Mouse (Mus musculus): ENCODE results near the gene Iqschfp.

Iqschfp gene

DNA sequence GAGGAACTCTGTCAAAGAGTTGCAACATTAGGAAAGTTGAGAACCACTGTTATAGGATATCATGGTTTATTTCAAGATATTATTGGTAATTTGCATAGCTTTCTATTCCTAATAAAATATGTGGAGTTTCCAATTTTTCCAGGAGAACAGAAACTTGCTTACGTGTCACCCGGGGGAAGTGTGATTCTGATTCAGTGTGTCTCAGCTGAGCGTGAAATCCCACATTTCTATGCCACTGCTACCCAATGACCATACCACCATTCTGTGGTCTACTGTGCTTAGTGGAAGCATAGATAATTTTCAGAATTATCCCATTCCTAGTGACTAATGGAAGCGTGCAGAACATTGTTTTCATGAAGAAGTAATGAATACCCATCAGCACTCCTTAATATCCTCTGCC, 704.9 kb downstream of the Iqschfp start:
- in situ Hi-C loops (cut with MboI), result no loop called here

DNA sequence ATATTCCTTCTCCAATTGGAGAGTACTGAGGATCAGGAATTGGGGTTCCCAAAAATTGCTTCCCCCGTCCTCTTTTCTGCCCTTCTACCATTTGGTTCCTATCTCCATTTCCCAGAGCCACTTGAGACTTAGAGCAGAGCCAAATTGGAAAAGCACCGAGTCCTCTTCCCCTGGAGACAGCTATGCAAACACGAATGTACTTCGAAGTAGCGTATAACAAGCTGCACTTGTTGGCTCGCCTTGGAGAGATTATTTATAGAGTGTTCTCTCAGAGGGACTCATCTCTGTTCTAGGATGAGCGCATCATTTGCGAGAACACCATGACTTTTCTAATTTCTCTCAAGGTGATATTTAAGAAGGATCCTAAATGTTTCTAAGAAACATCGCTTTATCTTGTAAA, 710.9 kb downstream of the Iqschfp start:
- in situ Hi-C loops (cut with MboI), result no loop called here

DNA sequence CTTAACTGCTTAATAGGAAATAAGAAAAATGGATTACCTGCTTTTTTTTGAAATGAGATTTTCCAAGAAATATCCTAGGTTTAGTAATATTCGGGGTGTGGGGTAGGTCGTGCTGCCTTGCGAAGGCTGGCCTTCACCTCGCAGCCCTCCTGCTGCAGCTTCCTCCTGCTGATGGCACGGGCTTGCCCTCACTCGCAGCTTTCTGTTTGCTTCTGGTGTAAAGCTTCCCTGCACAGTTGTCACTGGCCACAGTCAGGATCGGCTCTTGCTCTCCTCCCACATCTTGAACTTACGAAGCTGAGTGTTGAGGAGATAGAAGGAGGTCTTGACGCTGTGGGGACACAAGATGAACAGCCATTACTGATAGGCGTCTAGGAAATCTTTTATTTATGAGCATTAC, 712.4 kb downstream of the Iqschfp start:
- in situ Hi-C loops (cut with MboI), result no loop called here

DNA sequence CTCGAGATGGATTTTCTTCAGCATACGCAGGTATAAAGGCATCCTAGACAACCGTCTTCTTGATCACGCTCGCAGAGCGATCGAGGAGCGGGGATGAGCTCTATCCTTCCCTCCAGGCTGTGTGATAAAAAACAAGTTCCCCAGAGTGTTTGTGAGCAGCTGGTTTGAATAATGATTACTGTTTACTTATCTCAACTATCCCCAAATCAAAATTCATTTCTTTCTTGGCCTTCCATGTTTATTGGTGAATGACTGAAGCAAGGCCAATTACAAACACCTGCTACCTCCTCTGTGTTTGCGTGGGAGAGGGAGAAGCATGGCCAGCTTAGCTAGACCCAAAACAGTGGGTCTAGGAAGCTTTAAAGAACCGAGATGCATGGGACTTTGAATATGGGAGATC, 712.9 kb downstream of the Iqschfp start:
- in situ Hi-C loops (cut with MboI), result no loop called here

DNA sequence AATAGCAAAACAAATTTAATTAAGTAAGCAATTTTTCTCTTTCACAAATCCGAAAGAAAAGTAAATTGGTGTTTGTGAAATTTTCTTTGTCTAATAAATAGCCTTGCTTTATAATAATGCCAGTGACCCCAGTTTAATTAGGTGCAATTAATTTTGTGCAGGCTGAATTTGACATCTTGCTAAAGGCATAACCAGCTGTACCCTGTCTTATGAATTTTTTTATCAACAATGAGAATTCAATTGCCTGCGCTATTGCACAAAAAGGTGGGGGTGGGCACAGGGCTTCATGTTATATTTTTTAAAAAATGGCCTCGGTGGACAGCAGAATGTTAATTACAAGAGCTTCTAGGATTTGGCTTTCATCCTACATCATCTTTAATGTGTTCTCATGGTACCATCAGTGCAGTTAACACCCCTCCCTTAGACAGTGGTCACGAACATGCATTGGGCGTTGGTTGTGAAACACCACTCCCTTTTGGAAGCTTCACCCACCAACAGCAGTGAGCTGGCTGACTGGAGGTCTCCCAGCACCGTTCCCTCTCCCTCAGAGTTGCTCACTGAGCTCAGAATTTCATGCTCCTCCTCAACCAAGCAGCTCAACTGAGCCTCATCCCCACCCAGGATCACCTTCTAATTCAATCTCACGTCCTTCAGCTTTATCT, 714.0 kb downstream of the Iqschfp start:
- in situ Hi-C loops (cut with MboI), result no loop called here

DNA sequence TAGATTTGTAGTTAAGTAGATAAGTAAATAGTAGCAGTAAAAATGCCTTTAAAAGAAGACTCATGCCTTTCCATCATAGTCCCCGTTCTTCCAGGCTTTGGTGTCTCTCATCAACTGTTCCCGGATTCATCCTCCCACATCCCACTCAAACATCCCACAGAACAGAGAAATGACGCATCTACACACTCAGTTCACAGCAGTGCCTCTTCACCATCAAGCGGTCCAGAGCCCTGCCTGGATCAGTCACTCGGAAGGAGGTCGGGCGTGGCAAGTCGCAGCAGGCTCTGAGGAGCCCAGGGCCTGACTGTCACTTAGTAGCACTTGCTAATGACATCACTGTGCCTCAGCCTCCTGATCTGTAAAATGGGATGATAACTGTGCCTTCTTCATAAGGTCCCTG, 714.7 kb downstream of the Iqschfp start:
- in situ Hi-C loops (cut with MboI), result no loop called here

DNA sequence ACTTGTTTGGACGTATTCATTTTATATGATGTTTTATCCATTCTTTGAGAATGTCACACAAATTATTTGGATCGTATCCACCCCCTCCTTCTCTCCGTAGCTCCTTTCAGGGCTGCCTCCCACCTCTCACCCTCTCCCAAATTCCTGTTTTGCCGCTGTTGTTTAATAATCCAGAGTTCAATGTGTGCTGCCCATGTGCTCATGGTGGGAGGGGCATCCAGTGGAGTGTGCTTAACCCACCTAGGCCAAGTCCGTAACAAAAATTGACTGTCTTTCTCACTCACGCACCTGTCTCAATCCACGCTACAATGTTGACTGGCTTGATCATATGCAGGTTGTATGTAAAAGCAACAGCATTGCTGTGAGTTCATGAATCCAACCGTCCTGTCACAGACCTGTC, 715.3 kb downstream of the Iqschfp start:
- in situ Hi-C loops (cut with MboI), result no loop called here

DNA sequence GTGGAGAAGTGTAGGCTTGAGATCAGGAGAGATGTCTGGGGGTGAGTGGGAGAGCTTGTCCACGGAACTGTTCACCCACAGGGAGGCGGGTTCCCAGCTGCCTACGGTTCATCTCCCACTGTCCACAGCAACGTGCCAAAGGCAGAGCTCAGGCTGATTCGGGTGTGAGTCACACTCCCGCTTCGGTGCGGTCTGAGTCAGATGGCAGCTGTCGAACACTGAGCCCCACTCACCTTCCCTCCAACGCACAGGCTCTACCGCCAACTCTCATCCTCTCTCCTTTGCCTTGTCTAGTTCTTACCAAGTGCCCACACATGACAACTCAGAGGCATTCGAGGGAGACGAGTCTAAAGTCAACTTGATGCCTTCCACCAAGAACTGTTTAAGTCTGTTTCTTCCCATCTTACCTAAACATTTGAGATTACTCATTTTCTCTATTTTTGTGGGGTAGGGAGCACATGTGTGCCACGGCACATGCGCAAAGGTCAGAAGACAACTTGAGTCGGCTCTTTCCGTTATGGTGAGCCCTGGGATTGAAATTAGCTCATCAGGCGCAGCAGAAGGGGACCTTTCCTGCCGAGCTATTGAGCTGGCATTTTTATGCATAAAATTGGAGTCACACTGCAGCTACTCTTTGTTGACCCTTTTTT, 716.9 kb downstream of the Iqschfp start:
- in situ Hi-C loops (cut with MboI), result no loop called here

DNA sequence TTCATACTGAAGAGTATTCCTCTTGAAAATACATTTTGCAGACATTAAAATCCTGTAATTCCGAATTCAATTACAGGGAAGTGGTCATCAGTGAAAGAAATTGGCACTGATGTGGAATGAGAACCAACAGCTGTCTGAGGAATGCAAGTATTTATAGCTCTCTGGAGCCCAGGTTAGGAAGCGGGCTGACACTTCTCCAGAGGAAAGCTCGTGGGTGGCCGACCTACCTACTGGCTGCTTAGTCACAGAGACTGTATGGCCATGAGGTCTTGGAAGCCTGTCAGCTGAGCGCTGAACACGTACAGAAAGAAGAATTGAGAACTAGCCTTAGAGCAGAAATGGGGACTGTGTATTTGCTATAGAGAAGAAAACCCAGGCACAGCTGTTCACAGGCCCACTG, 718.0 kb downstream of the Iqschfp start:
- in situ Hi-C loops (cut with MboI), result loop anchor here (10.0 kb wide), 1 partner anchor 345 kb away; no protein-coding TSS in a partner anchor

DNA sequence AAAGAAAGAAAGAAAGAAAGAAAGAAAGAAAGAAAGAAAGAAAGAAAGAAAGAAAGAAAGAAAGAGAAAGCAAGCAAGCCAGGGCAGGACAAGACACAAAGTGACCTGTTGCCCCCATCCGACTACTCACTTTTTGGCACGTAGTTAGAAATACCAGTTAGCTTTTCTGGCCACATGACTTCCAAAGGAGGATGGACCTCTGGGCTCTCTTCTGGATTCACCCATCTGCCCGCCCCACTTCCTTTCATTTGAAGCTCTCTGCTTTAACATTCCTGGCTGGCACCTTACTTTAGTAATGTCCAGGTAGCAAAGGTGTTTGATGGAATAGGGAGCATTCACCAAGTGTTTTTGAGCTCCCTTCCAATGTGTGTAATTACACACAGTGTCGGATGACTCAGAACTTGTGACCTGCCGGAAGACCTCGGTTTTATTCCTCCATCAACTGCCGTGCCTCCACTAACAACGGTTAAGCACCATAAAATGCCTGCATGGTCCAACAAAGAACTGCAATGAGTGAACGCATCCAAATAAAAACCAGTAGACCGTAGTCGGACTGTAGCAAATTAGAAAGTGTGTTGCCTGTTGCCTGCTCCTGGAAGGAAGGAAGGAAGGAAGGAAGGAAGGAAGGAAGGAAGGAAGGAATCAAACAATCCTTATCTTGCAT, 718.7 kb downstream of the Iqschfp start:
- in situ Hi-C loops (cut with MboI), result loop anchor here (10.0 kb wide), 1 partner anchor 344 kb away; no protein-coding TSS in a partner anchor

DNA sequence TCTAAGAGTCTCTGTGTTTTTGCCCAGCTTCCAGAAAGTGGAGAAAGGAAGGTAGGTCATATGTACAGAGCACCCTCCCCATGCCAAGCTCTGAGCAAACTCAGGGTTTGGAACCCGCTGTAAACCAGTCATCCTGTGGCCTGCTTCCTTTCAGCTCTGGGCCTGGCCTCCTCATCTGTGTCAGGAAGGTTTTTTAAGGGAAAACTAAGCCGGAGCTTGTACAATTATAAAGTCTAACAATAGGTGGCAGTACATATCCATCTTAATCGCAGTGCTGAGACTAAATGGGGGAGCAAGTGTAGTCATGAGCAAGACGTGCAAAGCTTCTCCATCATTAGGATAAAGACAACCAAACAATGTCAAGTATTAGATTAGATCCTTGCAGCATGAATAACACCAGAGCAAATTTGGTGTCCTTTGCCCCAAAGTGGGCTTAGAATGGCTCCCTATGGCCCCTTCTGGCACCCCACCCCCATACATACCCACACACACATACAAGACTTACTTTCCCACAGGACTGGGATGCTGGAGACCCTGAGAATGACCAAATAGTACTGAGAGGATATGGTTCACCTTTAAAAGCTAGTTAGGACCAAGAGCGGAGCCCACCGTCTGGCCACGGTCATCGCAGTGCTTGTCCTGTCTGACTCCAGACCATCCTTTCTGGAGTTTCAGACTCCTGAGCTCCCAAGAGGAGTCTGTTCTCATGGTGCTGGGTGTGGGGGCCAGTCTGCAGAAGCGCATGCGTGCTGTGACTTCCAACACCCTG, 723.2 kb downstream of the Iqschfp start:
- in situ Hi-C loops (cut with MboI), result loop anchor here (5.0 to 10.0 kb wide), 2 partner anchors 92 to 340 kb away; no protein-coding TSS in a partner anchor

DNA sequence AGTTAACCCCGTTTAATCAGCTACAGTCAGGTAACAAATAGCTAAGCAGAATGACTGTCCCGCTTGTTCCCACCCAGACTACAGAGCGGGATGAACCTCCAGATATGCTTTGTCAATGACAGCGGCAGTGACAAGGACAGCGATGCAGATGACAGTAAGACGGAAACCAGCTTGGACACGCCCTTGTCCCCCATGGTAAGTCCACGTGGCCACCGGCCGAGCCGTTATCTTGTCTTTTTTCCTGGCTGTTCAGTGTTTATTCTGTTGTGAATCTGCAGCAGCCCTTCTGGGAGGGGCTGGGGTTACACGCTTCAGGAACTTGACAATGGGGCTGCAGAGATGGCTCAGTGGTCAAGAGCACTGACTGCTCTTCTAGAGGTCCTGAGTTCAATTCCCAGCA, 724.3 kb downstream of the Iqschfp start:
- in situ Hi-C loops (cut with MboI), result loop anchor here (5.0 to 10.0 kb wide), 2 partner anchors 91 to 338 kb away; no protein-coding TSS in a partner anchor

DNA sequence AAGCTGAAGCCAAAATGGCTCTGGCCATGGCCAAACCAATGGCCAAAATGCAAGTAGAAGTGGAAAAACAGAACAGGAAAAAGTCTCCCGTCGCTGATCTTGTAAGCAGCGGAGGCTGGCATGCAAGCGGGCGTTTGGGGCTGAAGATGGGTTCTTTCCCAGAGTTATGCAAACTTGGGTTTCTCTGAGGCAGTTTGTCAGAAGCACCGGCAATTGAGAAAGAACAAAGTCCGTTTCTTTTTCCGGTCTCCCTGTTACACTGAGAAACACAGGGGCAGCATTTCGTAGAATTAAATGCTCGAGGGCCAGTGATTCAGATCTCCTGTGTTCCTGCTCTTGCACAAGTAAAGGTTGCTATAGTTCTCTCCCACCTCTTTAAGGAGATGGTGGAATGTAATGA, 725.7 kb downstream of the Iqschfp start:
- in situ Hi-C loops (cut with MboI), result loop anchor here (5.0 to 10.0 kb wide), 2 partner anchors 90 to 337 kb away; no protein-coding TSS in a partner anchor

DNA sequence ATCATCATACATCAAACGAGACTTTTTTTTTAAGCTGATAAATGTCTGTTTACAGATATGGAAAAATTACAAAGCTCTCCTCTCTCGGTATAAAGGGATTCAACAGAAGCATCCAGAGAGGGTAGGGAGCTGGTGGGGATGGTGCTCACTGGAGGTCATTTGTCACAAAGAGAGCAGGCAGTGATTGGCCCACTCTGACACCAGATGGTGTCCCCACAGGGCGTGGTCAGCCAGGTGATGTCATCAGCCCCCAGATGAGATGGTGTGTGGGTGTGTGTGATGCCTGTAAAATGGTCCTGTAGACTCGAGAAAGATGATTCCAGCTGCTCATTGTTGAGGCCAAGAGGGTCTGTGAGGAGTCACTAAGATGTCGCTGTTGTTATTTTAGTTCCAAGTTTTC, 727.1 kb downstream of the Iqschfp start:
- in situ Hi-C loops (cut with MboI), result loop anchor here (5.0 to 10.0 kb wide), 2 partner anchors 88 to 336 kb away; no protein-coding TSS in a partner anchor

DNA sequence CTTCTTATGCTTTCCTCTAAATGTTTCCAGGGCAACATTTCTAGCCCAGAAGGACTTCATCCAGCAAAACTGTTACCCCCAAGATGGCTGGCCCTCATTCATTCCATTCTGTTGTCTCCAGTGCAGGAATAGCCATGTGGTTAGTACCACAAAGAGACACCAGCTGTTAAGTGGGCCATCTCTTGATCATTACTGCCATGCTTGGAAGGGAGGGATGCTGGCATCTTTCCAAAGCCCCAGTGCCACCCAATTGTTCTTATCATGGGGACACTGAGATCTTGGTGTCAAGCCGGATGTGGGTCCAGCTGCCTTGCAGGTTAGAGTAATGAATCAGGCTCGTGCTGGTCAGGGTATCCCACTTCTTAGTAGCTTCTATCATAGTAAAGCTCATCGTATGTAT, 729.9 kb downstream of the Iqschfp start:
- in situ Hi-C loops (cut with MboI), result no loop called here

DNA sequence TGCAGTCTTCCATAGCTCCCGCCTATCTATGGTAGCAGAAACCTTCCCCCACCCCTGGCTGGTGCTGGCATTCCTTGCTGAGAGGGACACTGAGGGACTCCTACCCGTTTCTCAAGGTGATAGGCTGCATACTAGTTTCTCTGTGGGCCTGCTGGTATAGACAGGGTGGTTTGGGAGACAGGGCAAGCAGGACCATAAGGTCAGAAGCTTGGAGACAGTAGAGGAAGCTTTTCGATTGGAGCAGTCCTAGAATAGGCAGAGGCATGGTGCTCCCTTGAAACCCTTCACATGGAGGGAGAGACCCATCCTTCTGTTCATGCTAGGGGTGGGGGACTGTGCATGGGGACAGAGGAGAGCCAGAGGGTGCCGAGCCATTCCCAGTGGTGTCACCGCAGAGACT, 731.0 kb downstream of the Iqschfp start:
- in situ Hi-C loops (cut with MboI), result no loop called here

DNA sequence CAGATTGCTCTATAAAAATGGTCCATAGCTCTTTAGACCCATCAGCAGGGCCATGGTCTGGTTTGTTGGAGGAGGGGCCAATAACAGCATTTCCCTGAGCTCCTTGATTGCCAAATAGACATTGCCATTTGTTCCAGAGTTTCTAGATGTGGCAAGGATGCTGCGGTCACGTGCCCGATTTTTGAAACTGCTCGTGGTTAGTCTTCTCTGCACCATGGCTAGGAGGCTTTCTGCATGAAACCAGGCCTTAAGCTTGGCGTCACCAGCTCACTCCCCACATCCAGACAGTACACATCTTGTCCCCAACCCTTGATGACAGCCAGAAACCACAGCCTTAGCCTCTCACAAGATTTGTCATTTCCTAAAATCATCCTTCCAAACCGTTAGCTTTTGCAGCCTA, 732.4 kb downstream of the Iqschfp start:
- in situ Hi-C loops (cut with MboI), result no loop called here

DNA sequence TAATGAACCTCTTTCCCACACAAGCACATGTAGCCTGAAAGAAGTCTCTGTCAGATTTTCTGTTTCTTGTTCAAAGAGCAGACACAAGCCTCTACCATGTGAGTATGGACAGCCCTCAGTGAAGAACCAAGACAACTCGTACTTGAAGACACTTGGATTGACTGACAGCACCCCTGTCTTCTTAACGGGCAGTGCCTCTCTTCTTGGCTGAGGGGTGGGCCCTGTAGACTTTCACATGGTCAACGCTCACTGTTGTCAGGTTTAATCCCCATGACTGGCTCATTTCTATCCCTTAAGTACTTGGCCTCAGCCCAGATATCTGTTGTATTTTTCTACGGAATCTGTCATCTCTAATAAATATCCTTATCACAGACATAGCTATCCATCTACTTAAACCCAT, 738.2 kb downstream of the Iqschfp start:
- in situ Hi-C loops (cut with MboI), result loop anchor here (5.0 kb wide), 1 partner anchor 62 kb away; the partner anchor contains the start of gene Il12a

DNA sequence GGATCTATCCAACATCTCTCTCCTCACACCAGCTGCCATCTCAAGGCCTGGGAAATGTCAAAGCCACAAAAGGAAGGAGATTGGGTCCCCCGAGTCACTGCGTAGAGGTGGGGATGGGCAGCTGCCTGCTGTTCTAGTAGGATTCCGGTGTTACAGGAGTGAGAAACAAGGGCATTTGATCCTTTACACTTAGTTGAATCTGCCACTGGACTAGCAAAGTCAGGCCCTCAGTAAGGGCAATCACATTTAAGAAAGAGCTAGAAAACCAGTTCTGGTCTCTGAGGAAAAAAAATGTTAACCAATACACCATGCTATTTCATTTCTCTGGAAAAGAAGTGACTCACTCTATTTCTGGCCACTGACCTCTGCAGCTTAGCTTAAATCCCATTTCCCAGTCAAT, 738.8 kb downstream of the Iqschfp start:
- in situ Hi-C loops (cut with MboI), result loop anchor here (5.0 kb wide), 1 partner anchor 61 kb away; the partner anchor contains the start of gene Il12a

DNA sequence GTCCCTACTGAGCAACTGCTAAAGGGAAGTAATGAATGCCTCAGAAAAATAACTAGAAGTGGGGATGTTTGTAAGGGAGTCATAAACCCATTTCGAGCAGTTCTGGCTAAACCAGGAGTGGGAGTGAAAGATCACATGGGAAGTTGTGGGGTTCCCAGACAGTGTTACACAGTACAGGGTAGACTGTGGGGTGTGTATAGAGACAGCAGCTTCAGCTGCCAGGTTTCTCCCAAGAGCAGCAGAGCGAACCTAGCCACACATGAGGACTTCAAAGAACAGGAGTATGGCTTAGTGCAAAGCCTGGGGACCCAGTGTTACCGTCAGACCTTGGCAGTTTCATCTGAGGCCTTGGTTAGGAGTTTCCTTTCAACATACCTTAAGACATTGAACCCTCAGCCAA, 740.7 kb downstream of the Iqschfp start:
- in situ Hi-C loops (cut with MboI), result loop anchor here (5.0 kb wide), 1 partner anchor 60 kb away; the partner anchor contains the start of gene Il12a

DNA sequence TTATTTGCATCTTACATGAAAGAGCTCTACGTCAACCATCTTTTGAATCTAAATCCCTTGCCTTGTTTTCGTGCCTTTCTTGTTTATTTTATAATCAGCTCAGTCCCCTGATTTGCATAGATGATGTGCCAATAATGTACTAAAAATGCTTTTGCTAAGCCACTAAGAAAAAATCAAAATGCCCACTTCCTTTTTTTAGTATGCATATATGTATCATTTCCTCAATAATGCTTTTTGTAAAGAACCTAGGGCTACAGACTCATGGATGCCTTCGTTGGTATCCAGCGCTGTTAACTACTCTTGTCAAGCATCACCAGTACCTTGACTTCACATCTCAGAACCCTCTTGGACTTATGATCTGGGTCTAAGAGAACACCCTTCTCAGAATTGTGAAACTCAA, 741.5 kb downstream of the Iqschfp start:
- in situ Hi-C loops (cut with MboI), result loop anchor here (5.0 kb wide), 1 partner anchor 59 kb away; the partner anchor contains the start of gene Il12a

DNA sequence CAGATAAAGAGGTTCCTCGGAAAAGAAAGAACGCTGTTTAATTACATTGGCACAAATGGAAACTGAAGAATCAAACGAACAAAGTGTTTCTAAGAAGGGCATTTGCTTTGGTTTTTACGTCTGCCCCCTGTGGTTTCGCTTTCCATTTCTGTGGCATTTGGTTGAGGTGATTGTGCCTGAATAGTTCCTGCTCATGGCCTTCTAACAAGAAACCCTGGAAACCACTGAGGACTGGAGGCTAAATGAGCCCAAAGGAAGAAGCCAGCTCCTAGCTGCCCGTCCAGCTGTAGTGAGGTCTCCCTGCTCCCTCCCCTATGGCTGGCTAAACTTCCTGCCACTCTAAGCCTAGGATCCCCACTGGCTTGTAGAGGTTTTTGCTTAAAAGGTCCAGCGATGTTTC, 745.9 kb downstream of the Iqschfp start:
- in situ Hi-C loops (cut with MboI), result no loop called here

Measured in mature B cell (primary cell).